Mouse (Mus musculus) bone marrow, adult 2 months (tissue): ENCODE data around the gene Il4.

Source experiments
- CTCF ChIP-seq: fragments of 200-500 bp; IDR thresholded peaks from 2 replicates; pipeline ENCODE4 v1.5.1; 2011; ENCODE audit warnings: low read length, control low read depth; ENCODE audit not compliant: control insufficient read depth, insufficient read depth
- POLR2A ChIP-seq: fragments of 200-500 bp; IDR thresholded peaks from 2 replicates; pipeline ENCODE4 v1.6.1; 2011; ENCODE audit warnings: low read depth, mild to moderate bottlenecking, control low read depth, low read length, borderline replicate concordance; ENCODE audit not compliant: control insufficient read depth

DNA sequence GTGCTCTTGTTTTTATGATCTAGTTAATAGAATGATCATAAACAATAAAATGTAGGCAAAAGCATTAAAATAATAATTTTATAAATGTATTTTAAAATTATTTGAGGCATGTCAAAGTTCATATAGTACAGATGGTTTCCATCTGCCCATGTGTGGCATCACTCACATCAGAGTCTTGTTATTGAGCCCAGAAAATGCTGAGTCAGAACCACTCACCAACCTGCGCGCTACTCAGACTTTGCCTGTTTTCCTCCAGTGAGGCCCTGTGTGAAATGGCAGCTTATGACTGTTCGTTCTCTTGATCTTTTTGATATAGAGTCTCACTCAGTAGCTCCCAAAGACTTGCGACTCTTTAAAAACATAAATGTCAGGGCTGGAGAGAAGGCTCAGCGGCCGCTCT lies 33.0 kb downstream of the Il4 start:
- TF ChIP-seq CTCF (no peak), POLR2A (no peak)
